Mouse (Mus musculus): ENCODE results near the gene Tmem56. TPM values are rescaled to one million over a fixed set of nuclear protein-coding genes. Genes with fewer than 3 reads are reported as not detected.

Tmem56 gene
- total and polyA plus RNA-seq, 3 experiments: 0.32 to 0.39 TPM; not detected in 1

- DNase-seq (ENCODE audit: low read depth, low spot score): no peak
- no peak overlapping the region for H3K27ac ChIP-seq (ENCODE audit: control insufficient read depth, low read depth, low read length)
- H3K27me3 ChIP-seq (ENCODE audit: control insufficient read depth in 1 of 2, insufficient read depth in 2 of 2, low read length in 2 of 2): peaks cover 16 to 19% of the 10 kb centered on the region in 2 experiments
- H3K4me1 ChIP-seq (ENCODE audit: control insufficient read depth in 1 of 2, insufficient read depth in 2 of 2, low read length in 2 of 2): peaks cover 2 to 9% of the 10 kb centered on the region in 2 experiments; a peak in 2 of 4 replicates
- H3K9ac ChIP-seq (ENCODE audit: control insufficient read depth, low read depth, low read length, poor library complexity, severe bottlenecking): no peak overlapping the region
- peaks cover 0 to 4% of the 10 kb centered on the region in 2 experiments; a peak in 1 of 4 replicates for H3K36me3 ChIP-seq (ENCODE audit: control insufficient read depth in 1 of 2, insufficient read depth in 2 of 2, low read length in 2 of 2)
- no peaks in the 10 kb centered on the region for H3K9me3 ChIP-seq (replicated peaks; ENCODE audit: insufficient read depth, low read length)
- TF ChIP-seq BHLHE40 (IDR thresholded peaks at IDR 0.05; ENCODE audit: borderline replicate concordance, low read depth, low read length) (no peak), USF1 (IDR thresholded peaks at IDR 0.05; ENCODE audit: low read depth, low read length) (no peak), TBP (IDR thresholded peaks at IDR 0.05; ENCODE audit: low read depth, low read length) (no peak), KAT2A (conservative IDR thresholded peaks at IDR 0.05; ENCODE audit: low read depth, low read length) (no peak), MAFK (IDR thresholded peaks at IDR 0.05; ENCODE audit: borderline replicate concordance, low read depth, low read length) (no peak), GATA1 (IDR thresholded peaks at IDR 0.05; ENCODE audit: low read depth, low read length) (no peak), ETS1 (IDR thresholded peaks at IDR 0.05; ENCODE audit: low read depth, low read length) (no peak), ZC3H11A (IDR thresholded peaks at IDR 0.05; ENCODE audit: low read depth, low read length) (no peak), TAL1 (IDR thresholded peaks at IDR 0.05; ENCODE audit: low read length) (no peak), ZNF384 (IDR thresholded peaks at IDR 0.05; ENCODE audit: low read depth, low read length) (no peak), ELF1 (IDR thresholded peaks at IDR 0.05; ENCODE audit: low read depth, low read length) (no peak), NELFE (IDR thresholded peaks at IDR 0.05; ENCODE audit: low read depth, low read length) (no peak), MAX (IDR thresholded peaks at IDR 0.05; ENCODE audit: low read length) (no peak), CTCF (IDR thresholded peaks at IDR 0.05 in 2 of 3, conservative IDR thresholded peaks at IDR 0.05 in 1 of 3; ENCODE audit: control insufficient read depth in 1 of 3, insufficient read depth in 1 of 3, low read depth in 2 of 3, low read length in 3 of 3, poor library complexity in 1 of 3, severe bottlenecking in 1 of 3) (no peak), EP300 (IDR thresholded peaks at IDR 0.05; ENCODE audit: low read depth in 1 of 2, low read length in 2 of 2) (no peak), MXI1 (IDR thresholded peaks at IDR 0.05; ENCODE audit: low read depth, low read length) (no peak), CHD1 (IDR thresholded peaks at IDR 0.05; ENCODE audit: low read depth, low read length) (no peak), RCOR1 (IDR thresholded peaks at IDR 0.05; ENCODE audit: low read depth, low read length) (no peak), JUND (IDR thresholded peaks at IDR 0.05; ENCODE audit: low read depth, low read length) (no peak), POLR2A (IDR thresholded peaks at IDR 0.05; ENCODE audit: control insufficient read depth in 1 of 2, insufficient read depth in 1 of 2, low read depth in 1 of 2, low read length in 2 of 2, poor library complexity in 1 of 2) (no peak)
- H3K4me3 ChIP-seq (ENCODE audit: control insufficient read depth in 1 of 2, insufficient read depth in 1 of 2, low read depth in 2 of 2, low read length in 2 of 2): no peak overlapping the region
- H3K79me2 ChIP-seq (ENCODE audit: control insufficient read depth, insufficient read depth, low read length, poor library complexity): no peaks in the 10 kb centered on the region
These were observed 15.6 kb downstream of the Tmem56 start for GRCm38 (mm10) chr3:121267283-121267682.

- Histone ChIP-seq H3K4me1 (ENCODE audit: control insufficient read depth in 1 of 2, insufficient read depth in 2 of 2, low read length in 2 of 2) (peaks cover 2 to 10% of the 10 kb centered on the region in 2 experiments; a peak in 2 of 4 replicates), H3K27me3 (ENCODE audit: control insufficient read depth in 1 of 2, insufficient read depth in 2 of 2, low read length in 2 of 2) (peaks cover 26 to 28% of the 10 kb centered on the region in 2 experiments), H3K9me3 (replicated peaks; ENCODE audit: insufficient read depth, low read length) (no peaks in the 10 kb centered on the region), H3K79me2 (ENCODE audit: control insufficient read depth, insufficient read depth, low read length, poor library complexity) (no peaks in the 10 kb centered on the region), H3K36me3 (ENCODE audit: control insufficient read depth in 1 of 2, insufficient read depth in 2 of 2, low read length in 2 of 2) (peaks cover 0 to 4% of the 10 kb centered on the region in 2 experiments; a peak in 1 of 4 replicates), H3K4me3 (ENCODE audit: control insufficient read depth in 1 of 2, insufficient read depth in 1 of 2, low read depth in 2 of 2, low read length in 2 of 2) (no peak overlapping the region), H3K9ac (ENCODE audit: control insufficient read depth, low read depth, low read length, poor library complexity, severe bottlenecking) (no peak overlapping the region), H3K27ac (ENCODE audit: control insufficient read depth, low read depth, low read length) (no peak overlapping the region)
- DNase-seq (ENCODE audit: low read depth, low spot score): peak; percentile 34
- TF ChIP-seq RCOR1 (IDR thresholded peaks at IDR 0.05; ENCODE audit: low read depth, low read length): no peak
- peak; percentile 51; the same call in 1 of the 2 replicates for TF ChIP-seq GATA1 (IDR thresholded peaks at IDR 0.05; ENCODE audit: low read depth, low read length)
- peak; percentile 43 for TF ChIP-seq TAL1 (IDR thresholded peaks at IDR 0.05; ENCODE audit: low read length)
- no peak for TF ChIP-seq MAX (IDR thresholded peaks at IDR 0.05; ENCODE audit: low read length)
- no peak for TF ChIP-seq NRF1 (IDR thresholded peaks at IDR 0.05; ENCODE audit: insufficient read depth, low read depth, low read length, poor library complexity, severe bottlenecking)
- TF ChIP-seq TCF12 (IDR thresholded peaks at IDR 0.05; ENCODE audit: low read depth, low read length): peak; percentile 81; the same call in 1 of the 2 replicates
- peak; percentile 37 to 66; a peak in 3 of 4 replicates for TF ChIP-seq EP300 (IDR thresholded peaks at IDR 0.05; ENCODE audit: low read depth in 1 of 2, low read length in 2 of 2)
- TF ChIP-seq ETS1 (IDR thresholded peaks at IDR 0.05; ENCODE audit: low read depth, low read length): 0 out of 2 replicates have a peak, but pooled peaks have one; percentile 11
- TF ChIP-seq ZNF384 (IDR thresholded peaks at IDR 0.05; ENCODE audit: low read depth, low read length): no peak
These were observed 18.7 kb downstream of the Tmem56 start for GRCm38 (mm10) chr3:121264242-121264641.
